Mouse (Mus musculus): ENCODE measurements around the gene Efcab6. TPM values are rescaled to one million over a fixed set of nuclear protein-coding genes. Genes with fewer than 3 reads are reported as not detected.
A peak's percentile ranks its signal among the peaks of the same experiment; 100 is the strongest.

Efcab6 gene
- total and polyA plus RNA-seq, 3 experiments: not detected

DNA sequence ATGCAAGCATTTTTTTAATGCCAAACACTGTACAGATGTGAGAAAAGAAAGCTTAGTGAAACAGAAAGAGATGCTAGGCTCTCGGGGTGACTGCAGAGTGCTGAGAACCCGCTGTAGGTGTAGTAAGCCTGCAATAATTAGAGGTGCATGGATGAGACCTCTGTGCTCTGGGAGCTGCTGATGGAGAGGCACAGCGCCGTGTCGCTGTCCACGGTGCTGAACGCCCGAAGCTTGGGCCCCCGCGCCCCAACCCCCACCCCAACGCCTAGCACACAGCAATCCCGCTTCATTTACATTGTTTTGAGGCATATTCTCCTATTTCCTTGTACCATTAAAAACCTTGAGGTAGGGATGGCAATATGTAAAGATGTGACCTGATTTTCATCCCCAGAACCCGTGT is 43.7 kb upstream of the Efcab6 start:
- Histone ChIP-seq H3K9me3 (replicated peaks; ENCODE audit: insufficient read depth, low read length) (no peaks in the 10 kb centered on the region), H3K4me3 (ENCODE audit: control insufficient read depth in 1 of 2, insufficient read depth in 1 of 2, low read depth in 2 of 2, low read length in 2 of 2) (no peak overlapping the region), H3K27me3 (ENCODE audit: control insufficient read depth in 1 of 2, insufficient read depth in 2 of 2, low read length in 2 of 2) (no peaks in the 10 kb centered on the region), H3K27ac (ENCODE audit: control insufficient read depth, low read depth, low read length) (no peak overlapping the region), H3K79me2 (ENCODE audit: control insufficient read depth, insufficient read depth, low read length, poor library complexity) (no peaks in the 10 kb centered on the region), H3K9ac (ENCODE audit: control insufficient read depth, low read depth, low read length, poor library complexity, severe bottlenecking) (no peak overlapping the region), H3K4me1 (ENCODE audit: control insufficient read depth in 1 of 2, insufficient read depth in 2 of 2, low read length in 2 of 2) (no peaks in the 10 kb centered on the region), H3K36me3 (ENCODE audit: control insufficient read depth in 1 of 2, insufficient read depth in 2 of 2, low read length in 2 of 2) (no peaks in the 10 kb centered on the region)
- TF ChIP-seq MAX (IDR thresholded peaks at IDR 0.05; ENCODE audit: low read length) (no peak), POLR2A (IDR thresholded peaks at IDR 0.05; ENCODE audit: control insufficient read depth in 1 of 2, insufficient read depth in 1 of 2, low read depth in 1 of 2, low read length in 2 of 2, poor library complexity in 1 of 2) (no peak)
- DNase-seq (ENCODE audit: low read depth, low spot score): peak; percentile 8

DNA sequence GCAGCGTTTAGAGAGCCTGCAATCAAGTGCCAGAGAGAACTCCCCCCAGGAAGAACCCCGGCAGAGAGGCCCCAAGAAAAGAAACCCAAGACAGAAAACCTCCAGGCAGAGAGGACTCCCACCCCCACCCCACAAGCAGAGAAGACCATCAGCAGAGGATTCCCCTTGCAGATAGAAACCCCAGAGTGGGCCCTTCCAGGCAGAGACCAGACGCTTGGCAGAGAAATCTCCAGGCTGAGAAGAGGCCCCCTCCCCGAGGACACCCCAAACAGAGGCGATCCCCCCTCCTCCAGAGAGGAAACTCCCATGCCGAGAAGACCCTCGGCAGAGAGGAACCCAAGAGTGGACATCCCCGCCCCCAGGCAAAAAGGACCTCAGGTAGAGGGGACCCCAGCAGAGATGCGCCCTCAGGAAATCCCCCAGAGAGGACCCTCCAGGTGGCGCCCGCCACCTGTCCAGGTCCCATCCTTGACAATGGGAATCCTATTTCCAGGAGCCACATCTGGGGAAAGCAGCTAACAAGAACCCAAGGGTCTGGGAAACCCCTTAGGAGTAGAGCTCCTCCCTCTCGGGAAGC is 40.8 kb upstream of the Efcab6 start:
- Histone ChIP-seq H3K4me3 (ENCODE audit: control insufficient read depth in 1 of 2, insufficient read depth in 1 of 2, low read depth in 2 of 2, low read length in 2 of 2) (no peak overlapping the region), H3K27me3 (ENCODE audit: control insufficient read depth in 1 of 2, insufficient read depth in 2 of 2, low read length in 2 of 2) (no peaks in the 10 kb centered on the region), H3K36me3 (ENCODE audit: control insufficient read depth in 1 of 2, insufficient read depth in 2 of 2, low read length in 2 of 2) (no peaks in the 10 kb centered on the region), H3K9me3 (replicated peaks; ENCODE audit: insufficient read depth, low read length) (no peaks in the 10 kb centered on the region), H3K9ac (ENCODE audit: control insufficient read depth, low read depth, low read length, poor library complexity, severe bottlenecking) (no peak overlapping the region), H3K79me2 (ENCODE audit: control insufficient read depth, insufficient read depth, low read length, poor library complexity) (no peaks in the 10 kb centered on the region), H3K4me1 (ENCODE audit: control insufficient read depth in 1 of 2, insufficient read depth in 2 of 2, low read length in 2 of 2) (no peaks in the 10 kb centered on the region), H3K27ac (ENCODE audit: control insufficient read depth, low read depth, low read length) (no peak overlapping the region)
- no peak for DNase-seq (ENCODE audit: low read depth, low spot score)
- TF ChIP-seq MYB (IDR thresholded peaks at IDR 0.05; ENCODE audit: low read depth, low read length): no peak
- TF ChIP-seq EP300 (IDR thresholded peaks at IDR 0.05; ENCODE audit: low read depth in 1 of 2, low read length in 2 of 2): no peak
- no peak for TF ChIP-seq ETS1 (IDR thresholded peaks at IDR 0.05; ENCODE audit: low read depth, low read length)
- no peak for TF ChIP-seq KAT2A (conservative IDR thresholded peaks at IDR 0.05; ENCODE audit: low read depth, low read length)
- no peak for TF ChIP-seq USF1 (IDR thresholded peaks at IDR 0.05; ENCODE audit: low read depth, low read length)
- no peak for TF ChIP-seq MYC (IDR thresholded peaks at IDR 0.05; ENCODE audit: low read depth, low read length)
- TF ChIP-seq SIN3A (IDR thresholded peaks at IDR 0.05; ENCODE audit: low read length): no peak
- TF ChIP-seq JUND (IDR thresholded peaks at IDR 0.05; ENCODE audit: low read depth, low read length): no peak
- no peak for TF ChIP-seq MXI1 (IDR thresholded peaks at IDR 0.05; ENCODE audit: low read depth, low read length)
- no peak for TF ChIP-seq POLR2A (IDR thresholded peaks at IDR 0.05; ENCODE audit: control insufficient read depth in 1 of 2, insufficient read depth in 1 of 2, low read depth in 1 of 2, low read length in 2 of 2, poor library complexity in 1 of 2)
- no peak for TF ChIP-seq BHLHE40 (IDR thresholded peaks at IDR 0.05; ENCODE audit: borderline replicate concordance, low read depth, low read length)
- TF ChIP-seq ZNF384 (IDR thresholded peaks at IDR 0.05; ENCODE audit: low read depth, low read length): no peak
- TF ChIP-seq ELF1 (IDR thresholded peaks at IDR 0.05; ENCODE audit: low read depth, low read length): no peak
- TF ChIP-seq GABPA (IDR thresholded peaks at IDR 0.05; ENCODE audit: low read depth, low read length): no peak
- no peak for TF ChIP-seq CHD1 (IDR thresholded peaks at IDR 0.05; ENCODE audit: low read depth, low read length)
- no peak for TF ChIP-seq NRF1 (IDR thresholded peaks at IDR 0.05; ENCODE audit: insufficient read depth, low read depth, low read length, poor library complexity, severe bottlenecking)
- no peak for TF ChIP-seq MAFK (IDR thresholded peaks at IDR 0.05; ENCODE audit: borderline replicate concordance, low read depth, low read length)
